ENCODE assay signal across 8 mouse cellular contexts in genomic region chr16:94724747-94725211, GRCm38 (mm10).
DNase-seq lines count a peak whose midpoint lies in the region; ATAC-seq and TF ChIP-seq lines count a peak whose summit lies in the region.

No protein-coding gene starts in this region.

- TF ChIP-seq EP300 in lung, postnatal 0 days (IDR thresholded peaks at IDR 0.05) = no peak

- WGBS in lung, adult 2 months = 2% methylated on average over 18 of the region's 18 CpGs
- WGBS in cerebellum, adult 2 months = under 1% methylated on average over 18 of the region's 18 CpGs
- 1% methylated on average over 18 of the region's 18 CpGs for WGBS in lung, postnatal 0 days

- TF ChIP-seq CTCF in lung, adult 2 months (IDR thresholded peaks at IDR 0.05; ENCODE audit: insufficient read depth, low read length) = no peak
- no peak for TF ChIP-seq CTCF in cerebellum, adult 2 months (IDR thresholded peaks at IDR 0.05; ENCODE audit: borderline replicate concordance, insufficient read depth, low read depth, low read length)
- no peak for TF ChIP-seq CTCF in layer of hippocampus, adult 2 months (conservative IDR thresholded peaks at IDR 0.05)
- TF ChIP-seq CTCF in lung, postnatal 0 days (IDR thresholded peaks at IDR 0.05) = no peak

- H3K9me3 ChIP-seq in lung, postnatal 0 days (ENCODE audit: low read length) = no peaks in the 10 kb centered on the region; the same call in 1 of the 2 replicates

- no peaks in the 10 kb centered on the region for H3K27me3 ChIP-seq in cerebellum, adult 2 months (ENCODE audit: control insufficient read depth, insufficient read depth, low read length)
- H3K27me3 ChIP-seq in lung, postnatal 0 days (replicated peaks; ENCODE audit: insufficient read depth, low read length) = 0 out of 2 replicates have a peak, but pooled peaks cover 3% of the 10 kb centered on the region

- ATAC-seq in lung, postnatal 0 days = peak; percentile 32

- no peak overlapping the region for H3K9ac ChIP-seq in lung, postnatal 0 days (replicated peaks; ENCODE audit: low read depth)

- peak overlapping the region; percentile 66 for H3K4me2 ChIP-seq in lung, postnatal 0 days (replicated peaks; ENCODE audit: low read depth, low read length)

- H3K36me3 ChIP-seq in lung, postnatal 0 days (ENCODE audit: insufficient read depth, low read length) = no peaks in the 10 kb centered on the region

- H3K27ac ChIP-seq in cerebellum, adult 2 months (ENCODE audit: insufficient read depth, low read length) = peak overlapping the region; percentile 85
- H3K27ac ChIP-seq in layer of hippocampus, adult 2 months = peak overlapping the region; percentile 97
- no peak overlapping the region for H3K27ac ChIP-seq in lung, postnatal 0 days (ENCODE audit: low read length)

- no peak for DNase-seq in lung, adult 2 months
- DNase-seq in lung, postnatal 14 days = no peak
- peak; percentile 66 to 73 for DNase-seq in cerebellum, adult 2 months
- DNase-seq in frontal cortex, postnatal 36 days (ENCODE audit: low spot score in 2 of 2) = peak; percentile 46 to 59
- peak; percentile 55 to 60 for DNase-seq in layer of hippocampus, adult 2 months (ENCODE audit: low spot score in 2 of 2)
- DNase-seq in lung, postnatal 0 days (ENCODE audit: low spot score) = peak; percentile 27
- peak; percentile 64 for DNase-seq in retina, postnatal 1 day
- no peak for DNase-seq in gastrocnemius, postnatal 10 days

- no peak for TF ChIP-seq POLR2A in lung, adult 2 months (IDR thresholded peaks at IDR 0.05; ENCODE audit: borderline replicate concordance, extremely low read depth, low read depth, low read length)
- 0 out of 2 replicates have a peak, but pooled peaks have one; percentile 30 for TF ChIP-seq POLR2A in cerebellum, adult 2 months (IDR thresholded peaks at IDR 0.05; ENCODE audit: borderline replicate concordance, insufficient read depth, low read length)

- no peaks in the 10 kb centered on the region for H3K4me1 ChIP-seq in lung, adult 2 months (ENCODE audit: control insufficient read depth, insufficient read depth, low read length)
- no peaks in the 10 kb centered on the region for H3K4me1 ChIP-seq in cerebellum, adult 2 months (ENCODE audit: control insufficient read depth, insufficient read depth, low read length)
- no peaks in the 10 kb centered on the region for H3K4me1 ChIP-seq in lung, postnatal 0 days (ENCODE audit: insufficient read depth, low read depth, low read length)

- H3K4me3 ChIP-seq in lung, adult 2 months (replicated peaks; ENCODE audit: extremely low read depth, low read depth, low read length) = peak overlapping the region; percentile 72
- peak overlapping the region; percentile 78 for H3K4me3 ChIP-seq in cerebellum, adult 2 months (replicated peaks; ENCODE audit: insufficient read depth, low read depth, low read length)
- peak overlapping the region; percentile 77 for H3K4me3 ChIP-seq in layer of hippocampus, adult 2 months
- peak overlapping the region; percentile 36 for H3K4me3 ChIP-seq in lung, postnatal 0 days (ENCODE audit: low read depth, low read length)

Comparison
In these comparisons a context has a peak if more than half of its experiments do, and no peak if none do; other contexts are left out.
1. DNase-seq: peak in cerebellum, adult 2 months (2 of 2), frontal cortex, postnatal 36 days (2 of 2), layer of hippocampus, adult 2 months (2 of 2), lung, postnatal 0 days (single experiment) and retina, postnatal 1 day (single experiment); none in lung, adult 2 months (single experiment), lung, postnatal 14 days (single experiment) and gastrocnemius, postnatal 10 days (single experiment).
2. Peak in every context shown above with its lines, with median percentiles within 50 percentile points of each other: H3K4me3 ChIP-seq.